Mouse (Mus musculus) erythroblast, embryonic 14.5 days (primary cell): ENCODE data around the gene Zfp286.

Source experiments
- GATA1 ChIP-seq: IDR thresholded peaks from 2 replicates; pipeline ENCODE4 v1.6.1; 2012; ENCODE audit warnings: low read length, inconsistent platforms, mixed read lengths
- TAL1 ChIP-seq: IDR thresholded peaks from 3 replicates; pipeline ENCODE4 v1.6.1; 2012; ENCODE audit warnings: low read length, inconsistent platforms, mixed read lengths

- TF ChIP-seq TAL1, result no peak
- TF ChIP-seq GATA1, result no peak
Observed at GRCm38 (mm10) chr11:62830387-62830786, 41.1 kb upstream of the Zfp286 start.
